Mouse (Mus musculus) midbrain, embryonic 13.5 days (tissue): Measurements from ENCODE around the gene Cd72. TPM values are rescaled to one million over a fixed set of nuclear protein-coding genes. Genes with fewer than 3 reads are reported as not detected.
A peak's percentile ranks its signal among the peaks of the same experiment; 100 is the strongest.

Source experiments
- ATAC-seq: fragments of 200-750 bp; cut with Nextera tagmentation; 2 replicates; pipeline ENCODE4 v1.8.0; 2017; ENCODE audit warnings: mild to moderate bottlenecking, moderate TSS enrichment, moderate library complexity
- H3K27ac ChIP-seq: fragments of 300-500 bp; sonication (generic); 2 replicates; pipeline ENCODE4 v1.5.1; 2015; ENCODE audit warnings: inconsistent platforms, mild to moderate bottlenecking, moderate library complexity
- H3K27me3 ChIP-seq: fragments of 300-500 bp; sonication (generic); 2 replicates; pipeline ENCODE4 v1.6.1; 2015; ENCODE audit warnings: mild to moderate bottlenecking, inconsistent platforms
- H3K36me3 ChIP-seq: fragments of 300-500 bp; sonication (generic); 2 replicates; pipeline ENCODE4 v1.6.1; 2015; ENCODE audit warnings: mild to moderate bottlenecking, inconsistent platforms
- H3K4me1 ChIP-seq: fragments of 300-500 bp; sonication (generic); replicated peaks from 2 replicates; pipeline ENCODE4 v1.6.1; 2015; ENCODE audit warnings: inconsistent platforms
- H3K4me2 ChIP-seq: fragments of 300-500 bp; sonication (generic); replicated peaks from 2 replicates; pipeline ENCODE4 v1.6.1; 2015; ENCODE audit warnings: moderate library complexity, mild to moderate bottlenecking, inconsistent platforms
- H3K4me3 ChIP-seq: fragments of 300-500 bp; sonication (generic); replicated peaks from 2 replicates; pipeline ENCODE4 v1.5.1; 2015; ENCODE audit warnings: mild to moderate bottlenecking, inconsistent platforms
- H3K9ac ChIP-seq: fragments of 300-500 bp; sonication (generic); replicated peaks from 2 replicates; pipeline ENCODE4 v1.6.1; 2015; ENCODE audit warnings: mild to moderate bottlenecking, inconsistent platforms
- H3K9me3 ChIP-seq: fragments of 300-500 bp; sonication (generic); 2 replicates; pipeline ENCODE4 v1.6.1; 2016; ENCODE audit warnings: mild to moderate bottlenecking, inconsistent platforms
- WGBS: fragments of 180-500 bp; shearing (Covaris S2); methylation state at CpG from one replicate; pipeline ENCODE4 v1.1.7; 2015; 5-methylcytosine and 5-hydroxymethylcytosine counted together
- polyA plus RNA-seq: library from polyadenylated mRNA; unstranded; fragments of >200 nt; fragmentation: Nextera tagmentation; extraction: Ambion mirVana; gene quantifications from 2 replicates; pipeline ENCODE4 v1.2.1, GENCODE M21; 2015

The Cd72 gene
- polyA plus RNA-seq, 1 experiment from 2014 or later = 4.7 TPM

DNA sequence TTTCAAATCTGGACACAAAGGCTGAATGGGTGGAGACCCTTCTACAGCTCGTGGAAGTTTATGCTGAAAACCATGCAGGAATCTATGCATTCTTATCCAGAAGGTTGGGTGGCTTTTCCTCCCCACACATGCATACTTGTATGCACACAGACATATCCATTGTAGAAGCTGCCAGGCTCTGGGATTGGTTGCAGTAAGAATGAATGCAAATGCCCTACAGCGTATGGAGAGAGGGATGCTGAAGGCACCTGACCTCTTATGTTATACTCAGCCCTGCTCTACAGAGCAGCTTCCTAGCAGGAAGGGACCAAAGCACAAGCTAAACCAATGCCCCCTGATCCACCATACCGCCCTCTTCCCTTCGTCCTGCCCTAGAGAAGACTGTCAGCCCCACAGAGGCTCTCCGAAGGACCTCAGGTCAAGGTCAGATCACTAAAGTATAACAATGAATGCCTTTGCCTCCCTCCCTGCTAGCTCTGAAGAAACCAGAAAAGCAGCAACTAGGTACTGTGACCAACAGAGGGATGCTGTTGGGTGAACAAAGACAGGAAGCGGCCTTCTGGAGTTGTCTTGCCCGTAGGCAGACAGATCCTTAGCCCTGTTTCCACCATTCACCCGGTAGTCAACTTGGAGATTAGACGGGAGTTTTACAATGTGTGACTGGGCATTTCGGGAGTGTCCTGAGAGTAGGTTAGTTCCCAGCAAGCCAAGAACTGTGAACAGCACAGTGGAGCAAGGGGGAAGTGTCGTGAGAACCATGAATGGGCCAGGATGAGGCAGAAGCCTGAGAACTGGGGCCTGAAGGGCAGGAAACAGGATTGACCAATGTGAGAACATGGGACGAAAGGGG is 47.1 kb downstream of the Cd72 start:
- WGBS = 66% methylated on average over 12 of the region's 12 CpGs
- Histone ChIP-seq H3K36me3 (peaks cover 4% of the 10 kb centered on the region; the same call in 1 of the 2 replicates), H3K4me2 (peak overlapping the region; percentile 77), H3K27ac (peak overlapping the region; percentile 97), H3K9me3 (no peaks in the 10 kb centered on the region), H3K27me3 (no peaks in the 10 kb centered on the region), H3K4me1 (peaks cover 46% of the 10 kb centered on the region), H3K4me3 (peak overlapping the region; percentile 68), H3K9ac (peak overlapping the region; percentile 93)
- peak; percentile 59 for ATAC-seq

GRCm38 (mm10) chr4:43406162-43406971 is 48.1 kb downstream of the Cd72 start:
- peak overlapping the region; percentile 97 for H3K27ac ChIP-seq
- no peaks in the 10 kb centered on the region for H3K27me3 ChIP-seq
- peak overlapping the region; percentile 93 for H3K9ac ChIP-seq
- ATAC-seq = peak; percentile 97
- peaks cover 7% of the 10 kb centered on the region; the same call in 1 of the 2 replicates for H3K36me3 ChIP-seq
- peak overlapping the region; percentile 68 for H3K4me3 ChIP-seq
- H3K9me3 ChIP-seq = no peaks in the 10 kb centered on the region
- peaks cover 48% of the 10 kb centered on the region for H3K4me1 ChIP-seq
- H3K4me2 ChIP-seq = peak overlapping the region; percentile 77
- WGBS = 1% methylated on average over 28 of the region's 28 CpGs

GRCm38 (mm10) chr4:43404697-43405096 is 49.7 kb downstream of the Cd72 start:
- no peak overlapping the region for H3K4me3 ChIP-seq
- ATAC-seq = no peak
- H3K9ac ChIP-seq = no peak overlapping the region
- no peak overlapping the region for H3K27ac ChIP-seq
- H3K27me3 ChIP-seq = no peaks in the 10 kb centered on the region
- H3K4me1 ChIP-seq = peaks cover 47% of the 10 kb centered on the region
- H3K4me2 ChIP-seq = no peak overlapping the region
- no peaks in the 10 kb centered on the region for H3K9me3 ChIP-seq
- 91% methylated on average over 10 of the region's 10 CpGs for WGBS
- H3K36me3 ChIP-seq = peaks cover 4% of the 10 kb centered on the region; the same call in 1 of the 2 replicates

- Histone ChIP-seq H3K27me3 (no peaks in the 10 kb centered on the region), H3K4me3 (no peak overlapping the region), H3K27ac (no peak overlapping the region), H3K36me3 (peaks cover 4% of the 10 kb centered on the region; the same call in 1 of the 2 replicates), H3K9ac (no peak overlapping the region), H3K9me3 (no peaks in the 10 kb centered on the region), H3K4me2 (no peak overlapping the region), H3K4me1 (peaks cover 48% of the 10 kb centered on the region)
- 89% methylated on average over 9 of the region's 9 CpGs for WGBS
- no peak for ATAC-seq
Observed at GRCm38 (mm10) chr4:43402212-43402611, 52.2 kb downstream of the Cd72 start.

- 86% methylated on average over 10 of the region's 10 CpGs for WGBS
- Histone ChIP-seq H3K9me3 (no peaks in the 10 kb centered on the region), H3K4me2 (no peak overlapping the region), H3K27ac (no peak overlapping the region), H3K27me3 (no peaks in the 10 kb centered on the region), H3K36me3 (peaks cover 4% of the 10 kb centered on the region; the same call in 1 of the 2 replicates), H3K4me3 (no peak overlapping the region), H3K9ac (peak overlapping the region; percentile 39; the same call in 1 of the 2 replicates), H3K4me1 (peaks cover 46% of the 10 kb centered on the region)
- no peak for ATAC-seq
Observed at GRCm38 (mm10) chr4:43401486-43401885, 52.9 kb downstream of the Cd72 start.

DNA sequence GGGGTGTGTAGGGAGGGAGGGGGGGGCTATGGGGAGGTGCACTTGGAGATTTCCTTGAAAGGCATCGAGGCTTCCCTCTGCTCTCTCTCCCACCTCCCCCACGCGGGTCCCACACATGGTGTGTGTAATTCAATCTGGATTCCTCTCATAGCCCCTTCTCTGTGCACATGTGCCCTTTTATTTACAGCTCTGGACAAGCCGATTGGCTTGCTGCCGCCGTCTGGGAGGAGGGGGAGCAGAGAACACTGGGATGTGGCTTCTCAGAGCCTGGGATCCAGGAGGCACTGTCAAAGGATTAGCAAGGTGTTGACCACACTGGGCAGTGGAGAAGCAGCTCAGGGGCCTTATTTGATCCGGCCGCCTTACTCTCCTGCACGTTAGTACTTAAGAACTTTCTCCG is 53.5 kb downstream of the Cd72 start:
- ATAC-seq = peak; percentile 21; the same call in 1 of the 2 replicates
- H3K4me2 ChIP-seq = no peak overlapping the region
- peak overlapping the region; percentile 39 for H3K9ac ChIP-seq
- H3K27me3 ChIP-seq = no peaks in the 10 kb centered on the region
- H3K27ac ChIP-seq = peak overlapping the region; percentile 39; the same call in 1 of the 2 replicates
- H3K4me1 ChIP-seq = peaks cover 44% of the 10 kb centered on the region
- WGBS = 21% methylated on average over 10 of the region's 10 CpGs
- peaks cover 4% of the 10 kb centered on the region; the same call in 1 of the 2 replicates for H3K36me3 ChIP-seq
- no peaks in the 10 kb centered on the region for H3K9me3 ChIP-seq
- no peak overlapping the region for H3K4me3 ChIP-seq

DNA sequence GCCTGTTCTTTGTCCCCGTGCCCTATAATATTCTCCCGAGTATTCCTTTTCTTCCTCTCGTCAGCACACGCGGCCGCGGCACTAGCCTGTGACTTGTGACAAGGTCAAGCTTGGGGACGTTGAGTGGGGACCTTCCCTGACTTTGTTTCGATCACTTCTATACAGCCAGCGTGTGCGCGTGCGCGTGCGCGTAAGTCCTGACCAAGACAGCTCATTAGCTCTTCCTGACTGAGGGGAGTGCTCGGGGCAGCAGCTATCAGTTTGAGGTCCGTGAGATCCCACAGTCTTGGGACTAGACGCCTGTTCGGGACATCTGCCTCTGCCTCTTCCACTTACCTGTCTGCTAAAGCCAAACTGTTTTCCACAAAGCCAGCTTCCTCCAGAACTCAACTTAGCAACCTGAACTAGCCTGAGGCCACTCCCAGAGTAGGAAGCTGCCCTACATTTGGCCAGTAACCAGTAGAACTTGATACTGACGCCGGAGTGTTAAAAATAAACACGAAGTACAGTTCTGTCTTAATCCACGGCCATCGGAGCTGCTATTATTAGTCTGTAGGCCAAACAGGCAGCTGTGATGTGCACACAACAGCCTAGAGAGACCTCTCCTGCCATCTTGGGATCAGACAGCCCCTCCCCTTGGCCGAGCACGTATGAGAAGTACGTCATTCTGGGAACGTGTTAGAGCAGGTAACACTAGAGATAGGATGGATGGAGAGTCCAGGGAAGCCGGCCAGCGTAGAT is 54.9 kb downstream of the Cd72 start:
- peak; percentile 34; the same call in 1 of the 2 replicates for ATAC-seq
- peak overlapping the region; percentile 14; the same call in 1 of the 2 replicates for H3K27ac ChIP-seq
- no peaks in the 10 kb centered on the region for H3K9me3 ChIP-seq
- H3K9ac ChIP-seq = no peak overlapping the region
- H3K4me3 ChIP-seq = no peak overlapping the region
- peaks cover 4% of the 10 kb centered on the region; the same call in 1 of the 2 replicates for H3K36me3 ChIP-seq
- peaks cover 35% of the 10 kb centered on the region for H3K4me1 ChIP-seq
- no peaks in the 10 kb centered on the region for H3K27me3 ChIP-seq
- 79% methylated on average over 31 of the region's 31 CpGs for WGBS
- no peak overlapping the region for H3K4me2 ChIP-seq

DNA sequence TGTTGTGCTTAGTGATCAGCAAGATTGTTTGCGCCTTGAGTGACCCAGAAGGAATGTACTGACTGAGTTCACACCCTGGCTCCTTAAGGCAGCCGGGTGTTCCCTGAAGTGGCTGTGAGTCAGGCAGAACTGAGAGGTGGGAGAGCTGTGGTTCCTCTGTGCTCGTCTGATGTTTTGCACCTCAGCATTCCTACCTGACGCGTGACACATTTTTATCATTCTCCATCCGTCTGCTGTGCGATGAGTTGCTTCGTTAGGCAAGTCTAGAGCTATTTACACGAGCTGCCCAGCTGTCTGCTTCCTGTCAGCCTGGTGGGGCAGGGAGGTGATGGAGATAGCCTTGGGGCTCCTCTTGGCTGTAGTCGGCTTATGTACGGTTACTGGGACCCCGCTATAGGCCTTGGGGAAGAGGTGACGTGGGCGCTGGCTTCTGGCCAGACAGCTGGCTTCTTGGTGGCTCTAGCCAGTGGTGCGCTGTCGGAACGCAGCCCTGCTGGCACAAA is 55.5 kb downstream of the Cd72 start:
- Histone ChIP-seq H3K27ac (peak overlapping the region; percentile 14; the same call in 1 of the 2 replicates), H3K4me1 (peaks cover 35% of the 10 kb centered on the region), H3K9ac (no peak overlapping the region), H3K27me3 (no peaks in the 10 kb centered on the region), H3K4me3 (no peak overlapping the region), H3K36me3 (peaks cover 4% of the 10 kb centered on the region; the same call in 1 of the 2 replicates), H3K9me3 (no peaks in the 10 kb centered on the region), H3K4me2 (no peak overlapping the region)
- ATAC-seq = peak; percentile 14; the same call in 1 of the 2 replicates
- 70% methylated on average over 17 of the region's 17 CpGs for WGBS

- no peak for ATAC-seq
- Histone ChIP-seq H3K9me3 (no peaks in the 10 kb centered on the region), H3K27ac (peak overlapping the region; percentile 39), H3K4me3 (no peak overlapping the region), H3K36me3 (peaks cover 4% of the 10 kb centered on the region; the same call in 1 of the 2 replicates), H3K4me2 (no peak overlapping the region), H3K27me3 (no peaks in the 10 kb centered on the region), H3K9ac (no peak overlapping the region), H3K4me1 (peaks cover 35% of the 10 kb centered on the region)
- 79% methylated on average over 4 of the region's 4 CpGs for WGBS
Observed at GRCm38 (mm10) chr4:43398014-43398413, 56.4 kb downstream of the Cd72 start.
